Mouse (Mus musculus) CH12.LX (cell line): Measurements from ENCODE around the gene Gins1. TPM values are rescaled to one million over a fixed set of nuclear protein-coding genes. Genes with fewer than 3 reads are reported as not detected.

Experiments used
- DNase-seq: peaks from one replicate; pipeline ENCODE4 v3.0.0-alpha.2; 2013; ENCODE audit errors: extremely low read depth
- H3K27ac ChIP-seq: 2 replicates; pipeline ENCODE4 v1.5.1; 2012; ENCODE audit warnings: low read depth, mild to moderate bottlenecking, control low read depth, moderate library complexity; ENCODE audit not compliant: insufficient read depth
- H3K27me3 ChIP-seq: replicated peaks from 2 replicates; pipeline ENCODE3; 2012; ENCODE audit warnings: inconsistent platforms
- H3K36me3 ChIP-seq, 2 experiments: replicated peaks in 1 of 2; 2 replicates each; pipeline versions ENCODE3 to v1.6.1; 2012; ENCODE audit warnings: inconsistent platforms in 1 of 2, low read length in 1 of 2, mild to moderate bottlenecking in 1 of 2, mixed read lengths in 1 of 2, moderate library complexity in 1 of 2; ENCODE audit not compliant: control insufficient read depth in 1 of 2, insufficient read depth in 1 of 2
- H3K4me1 ChIP-seq, 2 experiments: 2 replicates each; pipeline ENCODE4 v1.6.1; 2012; ENCODE audit warnings: inconsistent platforms in 1 of 2, moderate library complexity in 1 of 2; ENCODE audit not compliant: insufficient read depth in 2 of 2, control insufficient read depth in 1 of 2
- H3K4me2 ChIP-seq: 2 replicates; pipeline ENCODE4 v1.6.1; 2012; ENCODE audit warnings: low read depth, mild to moderate bottlenecking, control low read depth; ENCODE audit not compliant: poor library complexity, insufficient read depth, severe bottlenecking
- H3K4me3 ChIP-seq, 3 experiments: fragments of 150-350 bp in 1 of 3; sonication (generic) in 1 of 3; replicated peaks in 1 of 3; 2 replicates each; pipeline versions ENCODE3 to v1.5.1; 2011 to 2012; ENCODE audit warnings: low read depth in 2 of 3, low read length in 2 of 3, mild to moderate bottlenecking in 2 of 3, moderate library complexity in 2 of 3, control low read depth in 1 of 3, improper control_type of control experiment in 1 of 3, inconsistent platforms in 1 of 3, mixed read lengths in 1 of 3; ENCODE audit not compliant: poor library complexity in 1 of 3
- H3K79me2 ChIP-seq: replicated peaks from 2 replicates; pipeline ENCODE4 v1.6.1; 2012; ENCODE audit warnings: mild to moderate bottlenecking, moderate library complexity; ENCODE audit not compliant: control insufficient read depth, poor library complexity, insufficient read depth, severe bottlenecking; ENCODE audit errors: extremely low read depth
- H3K9ac ChIP-seq: 2 replicates; pipeline ENCODE4 v1.6.1; 2012; ENCODE audit warnings: low read depth, mild to moderate bottlenecking, control low read depth, moderate library complexity; ENCODE audit not compliant: insufficient read depth
- H3K9me3 ChIP-seq: replicated peaks from 2 replicates; pipeline ENCODE3; 2012; ENCODE audit warnings: low read length, inconsistent platforms, mixed read lengths
- BHLHE40 ChIP-seq: IDR thresholded peaks from 2 replicates; pipeline ENCODE4 v1.6.1; 2011; ENCODE audit warnings: mild to moderate bottlenecking, low read depth, low read length, improper control_type of control experiment
- CHD1 ChIP-seq: IDR thresholded peaks from 2 replicates; pipeline ENCODE4 v1.6.1; 2012; ENCODE audit warnings: low read depth, low read length, improper control_type of control experiment, inconsistent platforms
- CHD2 ChIP-seq: IDR thresholded peaks from 2 replicates; pipeline ENCODE4 v1.6.1; 2011; ENCODE audit warnings: low read length, improper control_type of control experiment
- CTCF ChIP-seq, 2 experiments: IDR thresholded peaks in 1 of 2; conservative IDR thresholded peaks in 1 of 2; 2 replicates each; pipeline ENCODE4 v1.5.1; 2011 to 2012; ENCODE audit warnings: low read depth in 2 of 2, low read length in 2 of 2, improper control_type of control experiment in 1 of 2, inconsistent platforms in 1 of 2, mild to moderate bottlenecking in 1 of 2, moderate library complexity in 1 of 2
- ELF1 ChIP-seq: IDR thresholded peaks from 2 replicates; pipeline ENCODE4 v1.6.1; 2014; ENCODE audit warnings: low read depth, mild to moderate bottlenecking, inconsistent platforms, low read length, improper control_type of control experiment
- EP300 ChIP-seq: IDR thresholded peaks from 2 replicates; pipeline ENCODE4 v1.6.1; 2011; ENCODE audit warnings: low read length, improper control_type of control experiment
- ETS1 ChIP-seq: conservative IDR thresholded peaks from 2 replicates; pipeline ENCODE4 v1.6.1; 2012; ENCODE audit warnings: low read depth, mild to moderate bottlenecking, inconsistent platforms, low read length, improper control_type of control experiment, moderate library complexity
- GABPA ChIP-seq: IDR thresholded peaks from 2 replicates; pipeline ENCODE4 v1.6.1; 2012; ENCODE audit warnings: low read depth, low read length, improper control_type of control experiment, inconsistent platforms; ENCODE audit not compliant: insufficient replicate concordance
- HCFC1 ChIP-seq: IDR thresholded peaks from 2 replicates; pipeline ENCODE4 v1.6.1; 2012; ENCODE audit warnings: low read depth, mild to moderate bottlenecking, inconsistent platforms, low read length, improper control_type of control experiment
- IRF4 ChIP-seq: IDR thresholded peaks from 2 replicates; pipeline ENCODE4 v1.6.1; 2014; ENCODE audit warnings: low read depth, mild to moderate bottlenecking, inconsistent platforms, low read length, improper control_type of control experiment
- KAT2A ChIP-seq: IDR thresholded peaks from 2 replicates; pipeline ENCODE4 v1.6.1; 2012; ENCODE audit warnings: low read length, improper control_type of control experiment, inconsistent platforms; ENCODE audit not compliant: insufficient replicate concordance
- MAFK ChIP-seq: IDR thresholded peaks from 2 replicates; pipeline ENCODE4 v1.6.1; 2011; ENCODE audit warnings: low read length, improper control_type of control experiment; ENCODE audit not compliant: insufficient replicate concordance
- MAZ ChIP-seq: IDR thresholded peaks from 2 replicates; pipeline ENCODE4 v1.6.1; 2012; ENCODE audit warnings: low read depth, mild to moderate bottlenecking, inconsistent platforms, low read length, improper control_type of control experiment, moderate library complexity
- MEF2A ChIP-seq: IDR thresholded peaks from 2 replicates; pipeline ENCODE4 v1.6.1; 2014; ENCODE audit warnings: low read depth, mild to moderate bottlenecking, inconsistent platforms, low read length, improper control_type of control experiment, borderline replicate concordance
- MXI1 ChIP-seq: IDR thresholded peaks from 2 replicates; pipeline ENCODE4 v1.6.1; 2011; ENCODE audit warnings: mild to moderate bottlenecking, low read depth, low read length, improper control_type of control experiment
- PAX5 ChIP-seq: IDR thresholded peaks from 2 replicates; pipeline ENCODE4 v1.6.1; 2012; ENCODE audit warnings: low read length, inconsistent platforms, mixed read lengths
- POLR2AphosphoS2 ChIP-seq: IDR thresholded peaks from 2 replicates; pipeline ENCODE4 v1.6.1; 2011; ENCODE audit warnings: low read depth, low read length, improper control_type of control experiment
- RCOR1 ChIP-seq: conservative IDR thresholded peaks from 2 replicates; pipeline ENCODE4 v1.6.1; 2012; ENCODE audit warnings: low read depth, mild to moderate bottlenecking, inconsistent platforms, low read length, improper control_type of control experiment
- SIN3A ChIP-seq: IDR thresholded peaks from 2 replicates; pipeline ENCODE4 v1.6.1; 2012; ENCODE audit warnings: low read length, improper control_type of control experiment, inconsistent platforms
- SMC3 ChIP-seq: IDR thresholded peaks from 2 replicates; pipeline ENCODE4 v1.6.1; 2011; ENCODE audit warnings: low read depth, low read length, improper control_type of control experiment
- TBP ChIP-seq: conservative IDR thresholded peaks from 2 replicates; pipeline ENCODE4 v1.6.1; 2011; ENCODE audit warnings: low read depth, low read length, improper control_type of control experiment
- USF1 ChIP-seq: IDR thresholded peaks from 2 replicates; pipeline ENCODE4 v1.6.1; 2014; ENCODE audit warnings: low read depth, mild to moderate bottlenecking, inconsistent platforms, low read length, improper control_type of control experiment
- ZKSCAN1 ChIP-seq: IDR thresholded peaks from 2 replicates; pipeline ENCODE4 v1.6.1; 2012; ENCODE audit warnings: low read depth, inconsistent platforms, low read length, improper control_type of control experiment, borderline replicate concordance
- ZMIZ1 ChIP-seq: IDR thresholded peaks from 2 replicates; pipeline ENCODE4 v1.6.1; 2012; ENCODE audit warnings: low read depth, mild to moderate bottlenecking, inconsistent platforms, low read length, improper control_type of control experiment
- ZNF384 ChIP-seq: IDR thresholded peaks from 2 replicates; pipeline ENCODE4 v1.6.1; 2012; ENCODE audit warnings: low read depth, low read length, improper control_type of control experiment, inconsistent platforms
- dilution Hi-C: fragments of 300-500 bp; cut with MboI; formaldehyde crosslinking; loops from 2 replicates; pipeline ENCODE4 v1.14.3; 2020; ENCODE audit warnings: low sequenced_read_pairs; ENCODE audit not compliant: extremely low pct_unique_long_range_greater_than_20kb, extremely low pct_ligation_motif_present
- in situ Hi-C: fragments of 300-500 bp; cut with MboI; formaldehyde crosslinking; loops from 3 replicates; pipeline ENCODE4 v1.14.3; 2019; ENCODE audit warnings: low sequenced_read_pairs, low pct_ligation_motif_present, low pct_unique_long_range_greater_than_20kb, mixed read lengths
- polyA plus RNA-seq: library from polyadenylated mRNA; unstranded; fragments of >175 nt; gene quantifications from 2 replicates; pipeline ENCODE4 v1.2.1, GENCODE M21; 2012; ENCODE audit warnings: low read depth; ENCODE audit not compliant: insufficient read length
- total RNA-seq, 2 experiments: library from RNA; depleted of rRNA; stranded (reverse); fragments of 300-350 nt in 1 of 2; fragments of >200 nt in 1 of 2; gene quantifications; 2 replicates each; pipeline ENCODE4 v1.2.3; 2012 to 2014

The Gins1 gene
- total and polyA plus RNA-seq, 3 experiments: 41.4 to 76.7 (median 65.9) TPM

DNA sequence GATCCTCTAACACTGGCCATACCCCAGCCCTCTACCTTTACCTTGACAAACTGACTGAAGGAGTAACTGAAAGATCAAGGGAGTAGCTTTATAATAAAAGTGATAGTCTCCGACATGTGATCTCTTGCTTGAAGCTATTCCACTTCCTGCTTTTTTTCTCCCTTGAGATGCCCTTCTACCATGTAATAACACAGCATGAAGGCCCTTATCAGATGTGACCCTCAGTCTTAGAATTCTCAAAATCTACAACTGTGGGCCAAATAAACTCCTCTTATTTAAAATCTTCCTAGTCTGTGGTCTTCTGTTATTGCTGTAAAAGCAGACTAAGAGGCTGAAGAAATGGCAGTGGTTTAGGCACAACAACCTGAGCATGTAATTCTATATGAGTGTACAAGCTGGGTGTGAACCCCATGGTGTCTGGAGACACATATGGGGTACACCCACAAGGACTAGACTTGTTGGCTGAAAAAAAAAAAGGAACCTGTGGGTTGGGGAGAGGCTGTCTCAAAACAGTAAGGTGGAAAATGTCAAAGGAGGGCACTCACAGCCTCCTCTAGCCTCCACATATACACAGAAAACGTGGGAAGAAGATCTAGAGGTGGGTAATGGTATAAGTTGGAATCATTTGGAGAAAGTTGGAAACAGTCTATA lies 10.5 kb upstream of the Gins1 start:
- Histone ChIP-seq H3K9ac (no peak overlapping the region), H3K9me3 (no peaks in the 10 kb centered on the region), H3K4me2 (no peak overlapping the region), H3K79me2 (peaks cover 4% of the 10 kb centered on the region; the same call in 1 of the 2 replicates), H3K4me3 (no peak overlapping the region), H3K4me1 (peaks cover 0 to 23% of the 10 kb centered on the region in 2 experiments; a peak in 2 of 4 replicates), H3K36me3 (peaks cover 0 to 44% of the 10 kb centered on the region in 2 experiments), H3K27ac (no peak overlapping the region), H3K27me3 (no peaks in the 10 kb centered on the region)
- no peak for TF ChIP-seq ZKSCAN1
- TF ChIP-seq HCFC1: no peak
- TF ChIP-seq BHLHE40: no peak
- no peak for TF ChIP-seq SIN3A
- no peak for TF ChIP-seq POLR2AphosphoS2
- no peak for TF ChIP-seq MAZ
- TF ChIP-seq USF1: no peak
- TF ChIP-seq RCOR1: no peak
- TF ChIP-seq ZNF384: no peak
- TF ChIP-seq ZMIZ1: no peak
- no peak for TF ChIP-seq GABPA
- no peak for TF ChIP-seq TBP
- no peak for TF ChIP-seq MAFK
- no peak for TF ChIP-seq ELF1
- no peak for TF ChIP-seq IRF4
- TF ChIP-seq ETS1: no peak
- no peak for TF ChIP-seq MXI1
- no peak for TF ChIP-seq CHD2
- no peak for TF ChIP-seq PAX5
- in situ Hi-C loops (no loop called here), dilution Hi-C loops (no loop called here)
- no peak for DNase-seq

DNA sequence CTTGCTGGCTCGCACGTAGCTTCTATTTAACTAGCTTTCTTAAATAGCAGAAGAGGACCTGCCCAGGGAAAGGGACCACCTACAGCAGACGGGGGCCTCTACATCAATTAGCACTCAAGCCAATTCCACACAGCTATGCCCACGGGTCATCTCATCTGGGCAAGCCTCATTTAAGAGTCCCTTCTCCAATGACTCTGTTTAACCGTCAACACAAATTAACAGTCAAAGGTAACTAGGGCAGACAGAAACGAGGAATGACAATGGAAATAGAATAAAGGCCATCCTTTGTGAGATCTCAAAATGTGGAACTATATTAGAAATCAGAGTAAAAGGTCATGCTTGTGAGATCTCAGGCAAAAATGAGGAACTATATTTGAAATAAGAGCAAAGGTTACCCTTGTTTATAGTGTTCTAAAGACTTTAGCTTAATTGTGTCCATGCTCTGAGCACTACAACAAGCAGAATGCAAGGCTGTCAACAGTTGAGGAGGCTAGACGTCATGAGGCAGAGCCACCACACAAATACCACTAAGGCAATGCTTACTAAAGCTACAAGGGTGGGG lies 9.4 kb upstream of the Gins1 start:
- no peaks in the 10 kb centered on the region for H3K27me3 ChIP-seq
- no peak for TF ChIP-seq ZKSCAN1
- TF ChIP-seq CTCF (conservative IDR thresholded peaks at IDR 0.05 in 1 of 2, IDR thresholded peaks at IDR 0.05 in 1 of 2; ENCODE audit: low read depth in 2 of 2, low read length in 2 of 2): no peak
- no peak for TF ChIP-seq EP300
- TF ChIP-seq MEF2A: no peak
- no peak for TF ChIP-seq PAX5
- TF ChIP-seq KAT2A: no peak
- TF ChIP-seq SMC3: no peak
- TF ChIP-seq GABPA: no peak
- no peak for TF ChIP-seq CHD1
- TF ChIP-seq ELF1: no peak
- no peak for TF ChIP-seq MAFK
- no peak overlapping the region for H3K27ac ChIP-seq
- H3K79me2 ChIP-seq: peaks cover 4% of the 10 kb centered on the region; the same call in 1 of the 2 replicates
- H3K4me3 ChIP-seq: no peak overlapping the region
- no peaks in the 10 kb centered on the region for H3K9me3 ChIP-seq
- H3K9ac ChIP-seq: no peak overlapping the region
- no peak overlapping the region for H3K4me2 ChIP-seq
- dilution Hi-C loops (no loop called here), in situ Hi-C loops (no loop called here)
- no peak for DNase-seq
- H3K36me3 ChIP-seq: peaks cover 2 to 46% of the 10 kb centered on the region in 2 experiments
- peaks cover 0 to 23% of the 10 kb centered on the region in 2 experiments; a peak in 2 of 4 replicates for H3K4me1 ChIP-seq
